Mouse (Mus musculus) erythroblast, embryonic 14.5 days (primary cell): ENCODE measurements around the gene Muc5ac. TPM values are rescaled to one million over a fixed set of nuclear protein-coding genes. Genes with fewer than 3 reads are reported as not detected.

Experiments
- H3K27me3 ChIP-seq: 2 replicates; pipeline ENCODE4 v1.6.1; 2012; ENCODE audit warnings: inconsistent platforms; ENCODE audit not compliant: control insufficient read depth
- H3K36me3 ChIP-seq: 2 replicates; pipeline ENCODE4 v1.6.1; 2012; ENCODE audit warnings: mild to moderate bottlenecking, inconsistent platforms; ENCODE audit not compliant: control insufficient read depth
- H3K4me1 ChIP-seq: 2 replicates; pipeline ENCODE4 v1.6.1; 2012; ENCODE audit warnings: inconsistent platforms; ENCODE audit not compliant: control insufficient read depth
- H3K4me3 ChIP-seq: replicated peaks from 2 replicates; pipeline ENCODE3; 2012; ENCODE audit warnings: moderate library complexity, mild to moderate bottlenecking, inconsistent platforms
- H3K9me3 ChIP-seq: 2 replicates; pipeline ENCODE4 v1.6.1; 2012; ENCODE audit warnings: low read length, inconsistent platforms, mixed read lengths; ENCODE audit not compliant: control insufficient read depth
- GATA1 ChIP-seq: IDR thresholded peaks from 2 replicates; pipeline ENCODE4 v1.6.1; 2012; ENCODE audit warnings: low read length, inconsistent platforms, mixed read lengths
- TAL1 ChIP-seq: IDR thresholded peaks from 3 replicates; pipeline ENCODE4 v1.6.1; 2012; ENCODE audit warnings: low read length, inconsistent platforms, mixed read lengths
- polyA plus RNA-seq: library from polyadenylated mRNA; stranded (reverse); fragments of >175 nt; gene quantifications from 2 replicates; pipeline ENCODE4 v1.2.3, GENCODE M21; 2012

Muc5ac gene
- polyA plus RNA-seq, 1 experiment = not detected

- no peaks in the 10 kb centered on the region for H3K4me1 ChIP-seq
- no peaks in the 10 kb centered on the region for H3K9me3 ChIP-seq
- H3K36me3 ChIP-seq = no peaks in the 10 kb centered on the region
- TF ChIP-seq GATA1 (no peak), TAL1 (no peak)
- peaks cover 21% of the 10 kb centered on the region for H3K27me3 ChIP-seq
- no peak overlapping the region for H3K4me3 ChIP-seq
These were observed 34.0 kb downstream of the Muc5ac start for GRCm38 (mm10) chr7:141822582-141823261.

- Histone ChIP-seq H3K9me3 (no peaks in the 10 kb centered on the region), H3K4me3 (no peak overlapping the region), H3K27me3 (peaks cover 21% of the 10 kb centered on the region), H3K4me1 (no peaks in the 10 kb centered on the region), H3K36me3 (no peaks in the 10 kb centered on the region)
- TF ChIP-seq TAL1 (no peak), GATA1 (no peak)
These were observed 34.9 kb downstream of the Muc5ac start for GRCm38 (mm10) chr7:141823699-141824098.

- TF ChIP-seq GATA1 (no peak), TAL1 (no peak)
These were observed 35.6 kb downstream of the Muc5ac start for GRCm38 (mm10) chr7:141824398-141824797.

GRCm38 (mm10) chr7:141835941-141836340, 47.2 kb downstream of the Muc5ac start:
- Histone ChIP-seq H3K36me3 (no peaks in the 10 kb centered on the region), H3K9me3 (no peaks in the 10 kb centered on the region), H3K27me3 (peaks cover 20% of the 10 kb centered on the region), H3K4me1 (no peaks in the 10 kb centered on the region), H3K4me3 (no peak overlapping the region)
- TF ChIP-seq GATA1 (no peak), TAL1 (no peak)

More at GRCm38 (mm10) chr7:141824398-141824797, 35.6 kb downstream of the Muc5ac start:
- H3K4me1 ChIP-seq = no peaks in the 10 kb centered on the region
- H3K27me3 ChIP-seq = peaks cover 21% of the 10 kb centered on the region
- H3K36me3 ChIP-seq = no peaks in the 10 kb centered on the region
- no peaks in the 10 kb centered on the region for H3K9me3 ChIP-seq
- no peak overlapping the region for H3K4me3 ChIP-seq

- Histone ChIP-seq H3K9me3 (no peaks in the 10 kb centered on the region), H3K36me3 (no peaks in the 10 kb centered on the region), H3K4me3 (no peak overlapping the region), H3K27me3 (peaks cover 17% of the 10 kb centered on the region), H3K4me1 (no peaks in the 10 kb centered on the region)
- no peak for TF ChIP-seq TAL1
- TF ChIP-seq GATA1 = no peak
These were observed 47.7 kb downstream of the Muc5ac start for GRCm38 (mm10) chr7:141836423-141836822.

- TF ChIP-seq TAL1 = no peak
- TF ChIP-seq GATA1 = no peak
- no peaks in the 10 kb centered on the region for H3K4me1 ChIP-seq
- H3K9me3 ChIP-seq = no peaks in the 10 kb centered on the region
- peaks cover 17% of the 10 kb centered on the region for H3K27me3 ChIP-seq
- H3K36me3 ChIP-seq = no peaks in the 10 kb centered on the region
- H3K4me3 ChIP-seq = no peak within 1 kb of the TSS
These were observed 50.0 kb downstream of the Muc5ac start, which contains the start of gene Muc5b for GRCm38 (mm10) chr7:141838779-141839178. Gene Muc5b, plus strand, starts transcription at chr7:141839070.

- H3K4me3 ChIP-seq = no peak overlapping the region
- no peak for TF ChIP-seq TAL1
- TF ChIP-seq GATA1 = no peak
- no peaks in the 10 kb centered on the region for H3K36me3 ChIP-seq
- peaks cover 9% of the 10 kb centered on the region for H3K27me3 ChIP-seq
- no peaks in the 10 kb centered on the region for H3K4me1 ChIP-seq
- H3K9me3 ChIP-seq = no peaks in the 10 kb centered on the region
These were observed 51.6 kb downstream of the Muc5ac start for GRCm38 (mm10) chr7:141840354-141840753.

- no peaks in the 10 kb centered on the region for H3K27me3 ChIP-seq
- no peaks in the 10 kb centered on the region for H3K36me3 ChIP-seq
- no peaks in the 10 kb centered on the region for H3K9me3 ChIP-seq
- TF ChIP-seq TAL1 (no peak), GATA1 (no peak)
- no peak overlapping the region for H3K4me3 ChIP-seq
- no peaks in the 10 kb centered on the region for H3K4me1 ChIP-seq
These were observed 72.3 kb downstream of the Muc5ac start for GRCm38 (mm10) chr7:141861046-141861445.

Other genes starting within 250 kb of the Muc5ac start
- gene Chid1, start 249.1 kb upstream of the Muc5ac start, polyA plus RNA-seq = 1.7 and 2.6 TPM in 2 replicates
- gene Ap2a2, start 226.8 kb upstream of the Muc5ac start, polyA plus RNA-seq = 8.6 and 9.2 TPM in 2 replicates
- gene Muc6, start 133.7 kb upstream of the Muc5ac start, polyA plus RNA-seq = 0.47 and 0.57 TPM in 2 replicates
- 0.06 and 0.08 TPM in 2 replicates for gene Muc2, start 98.6 kb upstream of the Muc5ac start, polyA plus RNA-seq
- gene Muc5b, start 50.1 kb downstream of the Muc5ac start, polyA plus RNA-seq = not detected in 2 replicates
- 3.3 and 4.2 TPM in 2 replicates for gene Tollip, start 129.5 kb downstream of the Muc5ac start, polyA plus RNA-seq
- gene Brsk2, start 160.8 kb downstream of the Muc5ac start, polyA plus RNA-seq = 0.02 TPM in 1 of 2 replicates, not detected in the other